Mouse (Mus musculus): ENCODE results near the gene Rint1. TPM values are rescaled to one million over a fixed set of nuclear protein-coding genes. Genes with fewer than 3 reads are reported as not detected.

Rint1 gene
- polyA plus RNA-seq (2017; shearing (Covaris generic)): 31.9 TPM

GRCm38 (mm10) chr5:23787536-23788389, at the start of gene Rint1:
Gene Rint1 (plus strand): TSS chr5:23787711.

GRCm38 (mm10) chr5:23782931-23783877, 4.3 kb upstream of the Rint1 start, which contains the start of gene Pus7:
Gene Pus7 (minus strand): TSS chr5:23783711.

GRCm38 (mm10) chr5:23843674-23844530, 56.4 kb downstream of the Rint1 start, which contains the start of gene Tomm7:
Gene Tomm7 (minus strand): TSS chr5:23844161.

Other genes with a start within 250 kb of the Rint1 start
- gene Srpk2, start 103.1 kb upstream of the Rint1 start, polyA plus RNA-seq (2017; shearing (Covaris generic)): 79.1 TPM
- gene Pus7, start 4.0 kb upstream of the Rint1 start, polyA plus RNA-seq (2017; shearing (Covaris generic)): 10.3 TPM
- gene Tomm7, start 56.5 kb downstream of the Rint1 start, polyA plus RNA-seq (2017; shearing (Covaris generic)): 87.9 TPM
- gene Fam126a, start 243.0 kb downstream of the Rint1 start, polyA plus RNA-seq (2017; shearing (Covaris generic)): 11.1 TPM